Mouse (Mus musculus): ENCODE measurements around the gene Serpinb9b.
"Not testable (repeated sequence)": the region's sequence is repeated elsewhere in the genome, so short reads cannot be mapped to it uniquely, and the experiment has no call there.

Serpinb9b gene

DNA sequence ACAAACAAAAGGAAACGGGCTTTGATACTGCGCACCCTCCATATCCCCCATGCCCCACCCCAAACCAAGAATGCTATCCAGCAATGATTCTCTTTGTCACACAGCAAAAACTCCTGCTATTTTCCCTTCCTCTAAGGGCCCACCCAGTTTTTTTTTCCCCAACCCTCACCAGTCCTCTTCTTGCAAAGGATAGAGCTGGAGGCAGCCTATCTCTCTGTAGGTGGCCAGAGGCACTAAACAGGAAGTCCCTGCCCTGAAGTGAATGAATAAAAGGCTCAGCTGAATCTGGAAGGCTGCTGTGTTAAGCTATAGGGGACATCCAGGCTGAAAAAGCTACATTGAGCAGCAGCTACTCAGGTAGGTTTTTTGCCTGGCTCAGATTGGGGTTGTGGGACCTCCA, at the start of gene Serpinb9b:
Serpinb9b (plus strand) TSS at position 173 of the 400 bp plus-strand sequence.
- DNase-seq (ENCODE audit: low read depth, low spot score) = no peak

GRCm38 (mm10) chr13:32982556-32983042, 44.6 kb upstream of the Serpinb9b start:
- DNase-seq (ENCODE audit: low read depth, low spot score) = no peak

- no peak for DNase-seq (ENCODE audit: low read depth, low spot score)
These were observed 41.0 kb upstream of the Serpinb9b start for GRCm38 (mm10) chr13:32986256-32986655.

- no peak for DNase-seq (ENCODE audit: low read depth, low spot score)
These were observed 33.9 kb upstream of the Serpinb9b start for GRCm38 (mm10) chr13:32993152-32993893.

DNA sequence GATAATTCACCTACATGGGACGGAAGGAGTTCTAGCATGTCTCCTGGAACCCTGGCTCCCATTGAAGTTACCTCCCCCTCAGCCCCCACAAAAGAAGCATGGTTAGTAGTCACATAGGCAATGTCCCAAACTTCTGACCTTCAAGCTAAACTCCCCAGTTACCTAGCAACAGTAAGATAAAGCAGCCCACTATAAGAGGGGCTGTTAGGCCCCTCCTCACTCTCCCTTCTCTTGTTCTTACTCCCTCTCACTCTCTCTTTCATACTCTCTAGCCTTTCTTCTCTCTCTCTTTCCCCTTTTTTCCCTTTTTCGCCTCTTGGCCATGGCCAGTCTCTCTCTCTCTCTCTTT, 33.3 kb upstream of the Serpinb9b start:
- no peak for DNase-seq (ENCODE audit: low read depth, low spot score)

DNA sequence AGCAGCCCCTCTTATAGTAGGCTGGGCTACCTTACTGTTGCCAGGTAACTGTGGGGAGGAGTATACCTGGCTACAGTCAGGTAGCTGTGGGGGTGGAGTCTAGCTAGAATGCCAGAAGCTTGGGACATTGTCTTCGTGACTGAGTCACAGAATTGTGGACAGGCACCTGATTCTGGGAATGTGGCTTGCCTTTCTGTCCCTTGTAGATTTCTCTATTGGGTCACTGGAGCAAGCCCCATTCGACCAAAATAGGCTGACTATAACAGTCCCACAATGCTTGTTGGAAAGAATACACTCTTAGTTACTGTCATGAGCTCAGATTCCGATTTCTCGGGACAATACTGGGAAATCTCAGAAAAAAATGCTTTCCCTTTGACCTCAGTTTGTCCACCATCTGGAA, 32.2 kb upstream of the Serpinb9b start:
- DNase-seq (ENCODE audit: low read depth, low spot score) = no peak

DNA sequence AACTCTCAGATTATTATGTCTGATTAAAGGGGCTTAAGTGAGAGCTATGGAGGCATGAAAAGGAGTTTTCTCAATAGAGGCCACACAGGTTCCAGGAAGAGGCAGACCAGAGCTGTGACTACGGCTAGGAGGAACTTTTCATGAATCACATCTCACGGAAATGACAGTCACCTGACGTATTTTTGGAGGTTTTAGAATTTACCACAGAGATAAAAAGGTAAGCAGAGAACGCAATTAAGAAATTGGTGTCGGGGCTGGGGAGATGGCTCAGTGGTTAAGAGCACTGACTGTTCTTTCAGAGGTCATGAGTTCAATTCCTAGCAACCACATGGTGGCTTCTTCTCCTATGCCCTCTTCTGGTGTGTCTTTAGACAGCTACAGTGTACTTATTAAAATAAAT, 25.9 kb upstream of the Serpinb9b start:
- DNase-seq (ENCODE audit: low read depth, low spot score) = no peak

- no peak for DNase-seq (ENCODE audit: low read depth, low spot score)
These were observed 24.3 kb upstream of the Serpinb9b start, which contains the start of gene Serpinb9 for GRCm38 (mm10) chr13:33002950-33003349. Serpinb9 (plus strand) TSS chr13:33003250.

DNA sequence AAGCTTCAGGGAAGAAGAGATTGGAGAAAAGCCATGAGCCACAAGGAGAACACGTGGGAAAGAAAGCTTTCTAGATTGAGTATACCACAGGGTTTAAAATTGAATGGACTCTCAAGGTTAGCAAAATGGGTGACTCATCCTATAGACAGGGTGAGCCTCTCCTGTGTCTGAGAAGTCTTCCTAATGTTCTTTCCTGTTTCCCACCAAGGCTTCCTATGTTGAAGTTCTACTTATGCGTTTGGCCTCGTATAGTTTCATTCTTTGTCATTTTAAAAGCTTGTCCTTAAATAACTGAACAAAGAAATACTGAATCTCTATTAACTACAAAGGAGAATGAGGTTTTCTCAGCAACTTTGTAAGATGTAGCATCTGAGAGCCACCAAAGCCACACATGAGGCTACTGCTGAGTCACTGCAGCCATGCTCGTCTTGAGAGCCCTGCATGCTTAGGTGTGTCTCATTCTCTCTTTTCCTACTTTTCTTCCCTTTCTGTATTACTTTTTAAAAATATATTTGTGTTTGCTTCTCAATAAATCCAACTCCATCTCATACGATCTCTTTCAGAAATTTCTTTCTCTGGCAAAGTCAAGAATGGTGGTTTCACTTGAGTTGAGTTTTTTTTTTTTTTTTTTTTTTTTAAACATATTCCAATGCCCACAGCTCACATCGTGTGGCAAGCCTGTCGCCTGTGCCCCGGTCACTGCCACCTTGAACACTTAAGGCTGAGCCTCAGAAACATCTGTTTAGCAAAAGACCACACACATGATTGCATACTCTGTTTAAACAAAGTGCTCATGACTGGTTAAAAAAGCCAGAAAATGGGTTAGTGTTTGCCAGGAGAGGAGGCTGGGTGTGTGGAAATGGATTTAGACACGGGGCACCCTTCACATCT, 23.4 kb upstream of the Serpinb9b start:
- no peak for DNase-seq (ENCODE audit: low read depth, low spot score)

DNA sequence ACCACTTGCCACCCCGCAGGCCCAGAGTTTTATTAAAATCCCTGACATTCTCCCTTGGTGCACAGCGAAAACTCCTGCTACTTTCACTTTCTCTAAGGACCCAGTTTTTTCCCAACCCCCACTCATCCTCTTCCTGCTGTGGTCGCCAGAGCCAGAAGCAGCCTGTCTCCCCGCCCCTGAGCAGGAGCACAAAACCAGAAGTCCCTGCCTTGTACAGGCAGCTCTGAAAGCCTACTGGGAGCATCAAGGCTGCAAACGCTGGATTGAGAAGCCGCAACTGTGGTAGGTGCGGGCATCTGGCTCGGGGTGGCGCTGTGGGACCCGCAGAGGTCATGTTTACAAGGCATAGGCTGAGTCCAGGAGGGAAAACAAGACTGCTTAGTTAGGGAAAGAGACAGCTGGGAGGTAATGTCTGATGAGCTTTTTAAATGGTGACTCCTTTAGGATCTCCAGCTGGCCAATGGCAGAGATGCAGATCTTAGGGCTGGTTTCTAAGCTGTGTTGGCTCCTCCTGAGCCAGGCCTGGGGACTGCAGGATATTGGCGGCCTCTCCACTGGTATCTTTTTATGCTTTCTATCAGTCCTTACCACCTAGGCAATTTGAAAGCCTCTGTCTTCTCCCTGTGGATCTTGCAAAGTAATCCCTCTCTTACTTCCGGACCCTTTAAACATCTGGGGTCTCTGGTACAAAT, 22.7 kb upstream of the Serpinb9b start:
- peak; percentile 42 for DNase-seq (ENCODE audit: low read depth, low spot score)

DNA sequence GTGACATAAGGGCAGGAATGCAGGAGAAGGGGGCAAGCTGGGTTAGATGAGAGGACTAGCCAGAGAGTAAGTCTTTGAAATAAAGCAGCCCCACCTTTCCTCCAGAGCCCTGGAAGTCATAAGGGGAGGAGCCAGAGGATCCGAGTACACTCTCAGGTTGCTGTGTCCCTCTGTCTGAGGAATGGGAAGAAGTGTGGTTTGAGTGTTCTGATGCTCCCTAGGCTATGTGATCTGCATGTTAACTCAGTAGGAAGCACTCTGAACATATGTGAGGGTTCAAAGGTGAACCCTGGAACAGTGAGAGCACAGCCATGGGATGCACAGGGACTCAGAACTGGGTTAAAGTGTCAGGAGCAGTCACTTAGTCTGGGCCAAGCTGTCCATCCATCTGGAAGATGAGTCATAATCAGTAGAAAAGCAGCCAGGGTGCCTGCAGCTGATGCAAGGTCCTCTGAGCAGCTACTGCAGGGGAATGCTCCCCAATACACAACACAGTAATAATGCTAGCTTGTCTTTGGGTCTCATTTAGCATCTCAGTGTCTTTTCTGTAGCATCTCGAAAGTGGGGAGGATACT, 21.6 kb upstream of the Serpinb9b start:
- no peak for DNase-seq (ENCODE audit: low read depth, low spot score)

DNA sequence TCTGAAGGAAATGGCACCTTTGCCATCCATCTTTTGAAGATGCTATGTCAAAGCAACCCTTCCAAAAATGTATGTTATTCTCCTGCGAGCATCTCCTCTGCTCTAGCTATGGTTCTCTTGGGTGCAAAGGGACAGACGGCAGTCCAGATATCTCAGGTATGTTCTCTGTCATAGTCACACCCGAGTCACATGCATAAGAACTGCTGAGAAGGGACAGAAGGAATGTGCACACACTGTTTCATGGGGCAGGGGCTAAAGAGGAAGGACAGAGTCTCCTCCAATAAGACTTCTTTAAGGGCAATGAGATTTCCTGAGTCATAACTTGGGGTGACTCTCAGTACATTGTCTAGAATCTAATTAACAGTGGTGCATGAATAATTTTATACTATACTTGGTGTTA, 20.7 kb upstream of the Serpinb9b start:
- DNase-seq (ENCODE audit: low read depth, low spot score) = no peak

DNA sequence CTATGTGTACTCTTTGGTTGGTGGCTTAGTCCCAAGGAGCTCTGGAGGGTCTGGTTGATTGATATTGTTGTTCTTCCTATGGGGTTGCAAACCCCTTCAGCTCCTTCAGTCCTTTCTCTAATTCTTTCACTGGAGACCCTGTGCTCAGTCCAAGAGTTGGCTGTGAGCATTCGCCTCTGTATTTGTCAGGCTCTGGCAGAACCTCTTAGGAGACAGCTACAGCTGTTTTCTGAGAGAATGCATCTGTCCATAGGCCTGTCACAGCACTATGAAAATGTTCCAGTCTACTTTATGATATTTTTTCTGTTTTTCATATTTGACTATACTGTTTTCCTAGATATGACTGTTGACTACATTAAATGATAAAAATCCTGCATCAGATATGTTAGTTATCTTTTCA, 14.8 kb upstream of the Serpinb9b start:
- DNase-seq (ENCODE audit: low read depth, low spot score) = no peak

DNA sequence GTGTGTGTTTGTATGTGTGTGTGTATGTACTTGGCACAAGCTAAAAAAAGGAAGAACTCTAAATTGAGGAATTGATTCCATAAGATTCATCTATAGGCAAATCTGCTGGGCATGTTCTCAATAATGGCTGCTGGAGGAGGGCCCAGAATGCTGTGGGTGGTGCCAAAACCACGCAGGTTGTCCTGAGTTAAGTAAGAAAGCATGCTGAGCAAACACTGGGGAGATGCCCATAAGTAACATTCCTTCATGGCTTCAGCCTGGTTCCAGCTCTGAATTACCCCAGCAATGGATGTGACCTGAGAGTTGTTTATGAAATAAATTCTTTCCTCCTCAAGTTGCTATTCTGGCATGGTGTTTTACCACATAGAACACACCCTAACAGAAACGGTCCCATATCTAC, 13.9 kb upstream of the Serpinb9b start:
- no peak for DNase-seq (ENCODE audit: low read depth, low spot score)

DNA sequence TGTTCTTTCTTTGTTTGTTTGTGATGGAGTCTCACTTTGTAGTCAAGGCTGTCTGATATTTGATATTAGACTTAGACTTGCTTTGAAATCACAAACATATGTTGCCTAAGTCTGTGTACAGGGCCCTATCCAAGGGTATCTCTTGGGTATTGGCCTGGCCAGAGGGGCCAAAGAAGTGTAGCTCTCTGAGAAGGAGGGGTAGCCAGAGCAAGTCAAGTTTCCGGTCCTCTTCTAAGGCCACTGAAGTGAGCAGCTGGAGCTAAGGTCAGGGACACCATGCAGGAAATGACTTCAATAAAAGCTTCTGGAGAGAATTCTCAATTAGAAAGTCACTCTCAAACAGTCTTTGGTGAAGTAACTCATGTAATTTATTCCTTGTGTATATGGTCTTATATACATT, 4.8 kb upstream of the Serpinb9b start:
- no peak for DNase-seq (ENCODE audit: low read depth, low spot score)

DNA sequence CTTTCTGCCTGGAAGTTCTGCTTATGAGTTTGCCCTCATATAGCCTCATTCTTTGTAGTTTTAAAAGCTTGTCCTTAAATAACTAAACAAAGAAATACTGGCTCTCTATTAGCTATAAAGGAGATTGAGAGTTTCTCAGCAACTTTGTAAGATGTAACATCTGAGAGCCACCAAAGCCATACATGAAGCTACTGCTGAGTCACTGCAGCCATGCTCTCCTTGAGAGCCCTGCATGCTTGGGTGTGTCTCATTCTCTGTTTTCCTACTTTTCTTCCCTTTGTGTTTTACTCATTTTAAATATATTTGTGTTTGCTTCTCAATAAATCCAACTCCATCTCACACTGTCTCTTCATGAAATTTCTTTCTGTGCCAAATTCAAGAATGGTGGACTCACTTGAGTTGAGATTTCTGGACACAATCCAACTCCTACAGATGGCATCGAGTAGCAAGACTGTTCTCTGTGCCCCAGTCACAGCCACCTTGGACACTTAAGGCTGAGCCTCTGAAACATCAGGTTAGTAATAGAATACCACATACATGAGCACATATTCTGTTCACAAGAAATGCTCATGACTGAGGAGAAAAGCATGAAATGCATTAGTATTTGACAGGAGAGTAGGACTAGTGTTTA, 674 bp upstream of the Serpinb9b start:
- DNase-seq (ENCODE audit: low read depth, low spot score) = no peak

- no peak for DNase-seq (ENCODE audit: low read depth, low spot score)
These were observed 930 bp downstream of the Serpinb9b start for GRCm38 (mm10) chr13:33028146-33028545.

GRCm38 (mm10) chr13:33028550-33028949, 1.3 kb downstream of the Serpinb9b start:
- DNase-seq (ENCODE audit: low read depth, low spot score) = no peak

DNA sequence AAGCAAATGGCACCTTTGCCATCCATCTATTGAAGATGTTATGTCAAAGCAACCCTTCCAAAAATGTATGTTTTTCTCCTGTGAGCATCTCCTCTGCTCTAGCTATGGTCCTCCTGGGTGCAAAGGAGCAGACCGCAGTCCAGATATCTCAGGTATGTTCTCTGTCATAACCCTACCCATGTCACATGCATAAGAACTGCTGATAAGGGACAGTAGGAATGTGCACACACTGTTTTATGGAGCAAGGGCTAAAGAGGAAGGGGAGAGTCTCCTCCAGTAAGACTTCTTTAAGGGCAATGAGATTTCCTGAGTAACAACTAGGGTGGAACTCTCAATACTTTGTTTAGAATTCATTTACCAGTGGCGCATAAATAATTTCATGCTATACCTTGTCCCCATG, 2.3 kb downstream of the Serpinb9b start:
- DNase-seq (ENCODE audit: low read depth, low spot score) = not testable (repeated sequence)

GRCm38 (mm10) chr13:33030281-33030680, 3.1 kb downstream of the Serpinb9b start:
- no peak for DNase-seq (ENCODE audit: low read depth, low spot score)

GRCm38 (mm10) chr13:33035506-33035905, 8.3 kb downstream of the Serpinb9b start:
- no peak for DNase-seq (ENCODE audit: low read depth, low spot score)

Data from embryo, embryonic 11.5 days (tissue).